Mouse (Mus musculus) forebrain, embryonic 10.5 days (tissue): ENCODE measurements around the gene Col4a1. TPM values are rescaled to one million over a fixed set of nuclear protein-coding genes. Genes with fewer than 3 reads are reported as not detected.

Source experiments
- DNase-seq: peaks from one replicate; pipeline ENCODE4 v3.0.0-alpha.2; 2017; ENCODE audit warnings: low spot score; ENCODE audit errors: extremely low spot score
- H3K27ac ChIP-seq: fragments of 300-500 bp; sonication (generic); 2 replicates; pipeline ENCODE4 v1.5.1; 2016; ENCODE audit warnings: mild to moderate bottlenecking
- H3K27me3 ChIP-seq: fragments of 300-500 bp; sonication (generic); 2 replicates; pipeline ENCODE4 v1.6.1; 2016; ENCODE audit warnings: mild to moderate bottlenecking; ENCODE audit not compliant: poor library complexity, severe bottlenecking
- H3K36me3 ChIP-seq: fragments of 300-500 bp; sonication (generic); replicated peaks from 2 replicates; pipeline ENCODE4 v1.6.1; 2016; ENCODE audit warnings: mild to moderate bottlenecking, moderate library complexity
- H3K4me1 ChIP-seq: fragments of 300-500 bp; sonication (generic); 2 replicates; pipeline ENCODE4 v1.6.1; 2016
- H3K4me3 ChIP-seq: fragments of 300-500 bp; sonication (generic); 2 replicates; pipeline ENCODE4 v1.5.1; 2016; ENCODE audit warnings: mild to moderate bottlenecking, moderate library complexity
- H3K9me3 ChIP-seq: fragments of 300-500 bp; sonication (generic); 2 replicates; pipeline ENCODE4 v1.6.1; 2016; ENCODE audit warnings: mild to moderate bottlenecking, moderate library complexity
- WGBS: fragments of 180-500 bp; shearing (Covaris S2); methylation state at CpG from one replicate; pipeline ENCODE4 v1.1.7; 2016; 5-methylcytosine and 5-hydroxymethylcytosine counted together
- polyA plus RNA-seq: library from polyadenylated mRNA; unstranded; fragments of >200 nt; fragmentation: Nextera tagmentation; extraction: Ambion mirVana; gene quantifications from 2 replicates; pipeline ENCODE4 v1.2.1, GENCODE M21; 2016

The Col4a1 gene
- polyA plus RNA-seq, 1 experiment from 2014 or later: 123 TPM

- Histone ChIP-seq H3K4me1 (peaks cover 27% of the 10 kb centered on the region), H3K4me3 (no peak overlapping the region), H3K9me3 (no peaks in the 10 kb centered on the region), H3K36me3 (peaks cover 5% of the 10 kb centered on the region; the same call in 1 of the 2 replicates), H3K27ac (no peak overlapping the region), H3K27me3 (no peaks in the 10 kb centered on the region)
- no peak for DNase-seq
- 85% methylated on average over 6 of the region's 6 CpGs for WGBS
These were observed 12.3 kb upstream of the Col4a1 start for GRCm38 (mm10) chr8:11324801-11325395.

GRCm38 (mm10) chr8:11323681-11324080, 11.1 kb upstream of the Col4a1 start:
- peaks cover 12% of the 10 kb centered on the region; the same call in 1 of the 2 replicates for H3K36me3 ChIP-seq
- no peak for DNase-seq
- 90% methylated on average over 1 of the region's 1 CpGs for WGBS

GRCm38 (mm10) chr8:11322724-11323585, 10.3 kb upstream of the Col4a1 start:
- Histone ChIP-seq H3K9me3 (no peaks in the 10 kb centered on the region), H3K27ac (no peak overlapping the region), H3K4me3 (no peak overlapping the region), H3K4me1 (peaks cover 27% of the 10 kb centered on the region), H3K27me3 (no peaks in the 10 kb centered on the region), H3K36me3 (peaks cover 20% of the 10 kb centered on the region)
- WGBS: 92% methylated on average over 5 of the region's 5 CpGs
- no peak for DNase-seq

More at GRCm38 (mm10) chr8:11323681-11324080, 11.1 kb upstream of the Col4a1 start:
- H3K4me1 ChIP-seq: peaks cover 27% of the 10 kb centered on the region
- no peaks in the 10 kb centered on the region for H3K27me3 ChIP-seq
- H3K4me3 ChIP-seq: no peak overlapping the region
- H3K9me3 ChIP-seq: no peaks in the 10 kb centered on the region
- no peak overlapping the region for H3K27ac ChIP-seq

- no peak overlapping the region for H3K4me3 ChIP-seq
- peaks cover 20% of the 10 kb centered on the region for H3K36me3 ChIP-seq
- H3K27me3 ChIP-seq: peaks cover 5% of the 10 kb centered on the region
- no peaks in the 10 kb centered on the region for H3K9me3 ChIP-seq
- DNase-seq: no peak
- H3K27ac ChIP-seq: no peak overlapping the region
- peaks cover 26% of the 10 kb centered on the region for H3K4me1 ChIP-seq
- WGBS: 94% methylated on average over 7 of the region's 7 CpGs
These were observed 9.2 kb upstream of the Col4a1 start for GRCm38 (mm10) chr8:11321841-11322240.

GRCm38 (mm10) chr8:11319405-11319804, 6.8 kb upstream of the Col4a1 start:
- 93% methylated on average over 11 of the region's 11 CpGs for WGBS
- Histone ChIP-seq H3K36me3 (peaks cover 20% of the 10 kb centered on the region), H3K4me1 (peaks cover 36% of the 10 kb centered on the region), H3K27me3 (peaks cover 29% of the 10 kb centered on the region), H3K4me3 (no peak overlapping the region), H3K9me3 (no peaks in the 10 kb centered on the region), H3K27ac (no peak overlapping the region)
- no peak for DNase-seq

GRCm38 (mm10) chr8:11316118-11316517, 3.5 kb upstream of the Col4a1 start:
- WGBS: 76% methylated on average over 6 of the region's 6 CpGs

GRCm38 (mm10) chr8:11315179-11315943, 2.7 kb upstream of the Col4a1 start:
- no peak for DNase-seq
- Histone ChIP-seq H3K27me3 (peaks cover 70% of the 10 kb centered on the region), H3K4me1 (peaks cover 67% of the 10 kb centered on the region), H3K27ac (peak overlapping the region; percentile 1; the same call in 1 of the 2 replicates), H3K4me3 (no peak overlapping the region; the same call in 1 of the 2 replicates), H3K9me3 (no peaks in the 10 kb centered on the region), H3K36me3 (peaks cover 15% of the 10 kb centered on the region)
- WGBS: 84% methylated on average over 16 of the region's 16 CpGs

More at GRCm38 (mm10) chr8:11316118-11316517, 3.5 kb upstream of the Col4a1 start:
- Histone ChIP-seq H3K9me3 (no peaks in the 10 kb centered on the region), H3K4me1 (peaks cover 67% of the 10 kb centered on the region), H3K27me3 (peaks cover 62% of the 10 kb centered on the region), H3K36me3 (peaks cover 20% of the 10 kb centered on the region), H3K4me3 (no peak overlapping the region), H3K27ac (0 out of 2 replicates have a peak overlapping the region, but pooled peaks have one; percentile 1)
- DNase-seq: no peak

- H3K27ac ChIP-seq: peak overlapping the region; percentile 89; the same call in 1 of the 2 replicates
- WGBS: 83% methylated on average over 8 of the region's 8 CpGs
- H3K9me3 ChIP-seq: no peaks in the 10 kb centered on the region
- DNase-seq: no peak
- H3K36me3 ChIP-seq: peaks cover 14% of the 10 kb centered on the region
- H3K4me3 ChIP-seq: peak overlapping the region; percentile 76
- H3K4me1 ChIP-seq: peaks cover 74% of the 10 kb centered on the region
- peaks cover 77% of the 10 kb centered on the region for H3K27me3 ChIP-seq
These were observed 2.0 kb upstream of the Col4a1 start for GRCm38 (mm10) chr8:11314613-11315012.

- peak; percentile 59 for DNase-seq
- 1% methylated on average over 45 of the region's 45 CpGs for WGBS
- Histone ChIP-seq H3K4me1 (peaks cover 86% of the 10 kb centered on the region), H3K27me3 (peaks cover 88% of the 10 kb centered on the region), H3K4me3 (peak overlapping the region; percentile 76), H3K27ac (peak overlapping the region; percentile 89), H3K9me3 (no peaks in the 10 kb centered on the region), H3K36me3 (peaks cover 6% of the 10 kb centered on the region)
These were observed 818 bp upstream of the Col4a1 start for GRCm38 (mm10) chr8:11313176-11314111.

GRCm38 (mm10) chr8:11311681-11312348, 811 bp downstream of the Col4a1 start:
- Histone ChIP-seq H3K4me1 (peaks cover 86% of the 10 kb centered on the region), H3K9me3 (no peaks in the 10 kb centered on the region), H3K4me3 (peak overlapping the region; percentile 76), H3K27ac (peak overlapping the region; percentile 89), H3K27me3 (peaks cover 98% of the 10 kb centered on the region), H3K36me3 (peaks cover 12% of the 10 kb centered on the region)
- whole genome bisulfite sequencing: 1% methylated on average over 34 of the region's 34 CpGs
- DNase-seq: peak; percentile 39

GRCm38 (mm10) chr8:11310049-11310448, 2.6 kb downstream of the Col4a1 start:
- WGBS: 77% methylated on average over 2 of the region's 2 CpGs
- DNase-seq: no peak
- no peaks in the 10 kb centered on the region for H3K9me3 ChIP-seq
- peaks cover 81% of the 10 kb centered on the region for H3K27me3 ChIP-seq
- peaks cover 12% of the 10 kb centered on the region for H3K36me3 ChIP-seq
- no peak overlapping the region for H3K27ac ChIP-seq
- H3K4me1 ChIP-seq: peaks cover 72% of the 10 kb centered on the region
- H3K4me3 ChIP-seq: peak overlapping the region; percentile 26
